Mouse (Mus musculus) skeletal muscle tissue, adult 2 months (tissue): Measurements from ENCODE around the gene Clec4f.
"Not testable (repeated sequence)": the region's sequence is repeated elsewhere in the genome, so short reads cannot be mapped to it uniquely, and the experiment has no call there.

Experiments used
- DNase-seq: peaks from one replicate; pipeline ENCODE4 v3.0.0-alpha.2; 2012; ENCODE audit warnings: low read depth, low spot score

The Clec4f gene

DNA sequence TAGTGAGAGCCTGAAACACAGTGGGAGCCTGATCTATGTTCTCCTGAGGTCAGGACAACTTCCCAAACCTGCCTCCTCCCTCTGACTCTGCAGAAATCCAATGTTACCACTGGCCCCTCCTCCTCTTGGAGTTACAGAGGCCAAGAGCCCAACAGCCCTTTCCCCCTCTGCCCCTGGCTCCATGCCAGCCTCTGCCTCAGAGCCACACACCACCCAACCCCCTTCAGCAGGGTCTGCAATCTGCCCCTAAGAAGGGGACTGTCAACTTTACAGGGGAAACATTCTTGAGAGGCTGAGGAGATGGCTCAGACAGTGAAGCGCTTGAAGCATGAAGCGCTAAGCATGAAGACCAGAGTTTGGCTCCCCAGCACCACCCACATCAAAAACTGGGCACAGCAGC lies at the start of gene Clec4f:
Clec4f (minus strand) TSS at position 101 of the 400 bp plus-strand sequence.
- DNase-seq: no peak

DNA sequence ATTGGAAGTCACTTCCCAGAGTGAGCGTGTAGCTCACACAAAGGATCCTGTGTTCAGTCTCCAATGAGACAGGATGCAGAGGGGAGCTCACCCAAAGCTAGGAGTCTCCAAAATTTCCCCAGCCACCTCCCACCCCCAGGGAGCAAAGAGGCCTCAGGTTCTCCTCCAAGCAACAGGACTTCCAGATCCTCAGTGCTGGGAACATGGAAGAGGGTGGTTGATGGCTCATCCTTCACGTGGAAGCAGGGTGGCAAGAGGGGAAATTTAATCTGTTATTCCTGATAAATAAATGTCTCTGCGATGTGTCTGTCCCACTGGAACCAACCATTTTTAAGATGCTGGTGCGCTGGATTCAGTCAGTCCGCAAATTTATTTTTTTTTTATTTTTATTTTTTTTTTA lies 48.7 kb upstream of the Clec4f start:
- no peak for DNase-seq

DNA sequence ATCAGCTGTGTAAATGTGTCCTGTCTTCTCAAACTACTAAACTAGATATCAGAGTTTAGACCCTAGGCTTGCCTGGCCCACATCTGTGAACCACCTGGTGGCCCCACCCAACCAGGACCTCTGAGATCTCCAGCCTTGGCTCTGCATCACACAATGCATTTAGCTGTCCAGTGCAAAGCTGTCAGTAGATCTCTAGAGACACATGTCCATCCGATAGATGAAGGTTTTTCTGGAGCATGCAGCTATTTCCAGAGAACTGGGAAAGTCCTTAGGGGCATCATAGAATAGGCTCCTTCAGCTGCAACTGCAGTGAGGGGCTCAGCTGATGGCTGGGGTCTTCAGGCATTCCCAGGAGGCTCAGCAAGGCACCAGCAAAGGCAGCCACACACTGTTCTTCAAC lies 48.3 kb upstream of the Clec4f start:
- no peak for DNase-seq

DNA sequence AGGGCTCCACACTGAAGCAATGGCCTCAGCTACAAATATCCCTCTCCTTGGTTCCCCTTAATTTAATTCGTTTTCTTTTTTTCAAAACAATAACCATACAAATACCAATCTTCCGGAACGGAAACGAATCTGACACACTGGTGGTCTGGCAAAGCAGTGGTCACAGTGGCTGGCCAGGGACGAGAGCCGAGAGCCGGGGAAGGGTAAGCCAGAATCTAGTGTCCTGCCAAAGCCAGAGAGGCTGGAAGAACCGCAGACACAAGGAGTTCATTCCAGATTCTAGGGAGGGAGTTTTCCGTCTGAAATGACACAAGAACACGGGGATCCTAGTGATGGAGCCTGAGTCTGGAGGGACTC lies 47.7 kb upstream of the Clec4f start:
- DNase-seq: no peak

DNA sequence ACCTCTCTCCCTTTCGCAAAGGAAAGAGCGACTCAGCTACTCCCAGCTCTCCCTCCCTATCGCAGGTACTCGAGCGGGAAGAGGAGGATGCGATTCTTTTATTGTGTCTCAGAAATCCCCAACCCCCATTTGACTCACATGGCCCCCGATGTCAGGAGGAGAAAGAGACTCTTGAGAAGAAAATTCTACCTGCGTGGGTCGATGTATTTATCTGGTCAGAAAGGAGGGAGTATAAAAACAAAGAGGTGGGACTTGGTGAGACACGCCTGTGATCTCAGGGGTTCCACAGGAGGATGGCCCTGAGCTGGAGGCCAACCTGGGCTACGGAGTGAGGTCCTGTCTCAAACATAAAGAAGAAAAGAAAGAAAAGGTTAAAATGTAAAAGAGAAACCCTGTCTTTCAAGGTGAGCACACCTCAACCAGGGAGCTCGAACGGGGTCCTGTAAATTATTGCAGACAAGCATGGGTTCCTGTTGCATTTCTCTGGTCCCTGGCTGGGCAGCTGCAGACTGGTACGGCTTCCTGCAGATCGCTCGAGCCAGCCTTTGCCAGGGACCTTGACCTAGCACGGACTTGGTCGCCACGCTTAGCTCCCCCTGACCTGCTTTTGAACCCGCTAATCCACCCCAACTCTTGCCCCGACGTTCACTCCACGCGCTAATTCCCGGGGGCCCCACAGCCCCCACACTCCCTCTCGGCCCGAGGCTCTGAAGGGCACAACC lies 47.2 kb upstream of the Clec4f start:
- no peak for DNase-seq

DNA sequence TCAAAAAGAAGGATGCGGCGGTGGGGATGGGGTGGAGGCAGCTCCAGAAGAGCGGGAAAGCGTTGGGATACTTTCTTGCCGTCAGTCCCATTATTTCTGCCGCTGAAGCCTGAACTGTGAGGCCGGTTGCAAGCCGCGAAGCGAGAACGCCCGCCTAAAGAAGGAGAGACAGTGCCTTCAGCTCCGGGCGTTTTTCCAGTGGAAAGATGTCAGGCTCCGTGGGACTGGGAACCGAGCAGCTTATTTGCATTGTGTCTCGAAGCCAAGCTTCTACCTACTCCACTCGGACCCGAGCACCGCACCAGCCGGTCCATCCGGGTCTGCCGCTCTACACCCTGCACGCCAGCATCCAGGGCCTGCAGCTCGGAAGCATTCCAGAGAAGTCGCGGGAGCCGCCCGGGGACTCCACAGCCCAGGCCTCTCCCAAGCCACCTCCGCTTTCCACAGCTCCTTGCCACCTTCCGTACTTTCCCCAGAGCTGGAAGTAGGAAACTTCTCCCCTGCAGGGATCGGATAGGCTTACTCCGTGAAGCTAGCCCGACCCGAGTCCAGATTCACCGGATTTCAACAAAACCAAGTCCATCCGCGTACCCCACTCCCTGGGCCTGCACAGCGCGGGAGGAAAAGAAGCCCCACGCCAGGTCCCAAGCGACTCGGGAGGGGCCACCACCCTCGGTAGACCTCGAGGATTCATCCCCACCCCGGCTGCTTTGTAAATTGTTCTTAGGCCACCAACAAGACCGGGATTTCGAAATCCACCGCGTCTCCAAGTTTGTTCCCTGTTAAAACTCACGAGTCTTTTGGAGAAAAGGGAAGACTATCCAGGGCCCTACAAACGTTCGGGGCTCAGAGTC lies 46.4 kb upstream of the Clec4f start:
- DNase-seq: no peak

DNA sequence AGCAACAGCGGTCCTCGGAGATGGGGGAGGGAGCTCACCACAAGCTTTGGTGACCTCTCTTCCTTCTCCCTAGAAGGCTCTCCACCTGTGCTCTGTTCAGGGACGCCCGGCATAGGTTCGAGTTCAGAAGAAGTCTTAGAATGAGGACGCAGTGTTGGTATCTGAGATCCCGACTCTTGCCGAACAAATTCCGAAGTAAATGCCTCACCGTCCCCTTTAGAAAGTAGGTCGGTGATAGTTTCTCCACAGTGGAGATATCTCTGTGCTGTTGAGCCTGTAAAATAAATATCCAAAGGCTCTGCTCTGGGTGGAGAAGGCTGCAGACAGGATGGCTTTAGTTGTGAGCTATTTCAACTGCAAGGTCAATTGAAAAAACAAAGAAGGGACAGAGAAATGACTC lies 45.0 kb upstream of the Clec4f start:
- no peak for DNase-seq

DNA sequence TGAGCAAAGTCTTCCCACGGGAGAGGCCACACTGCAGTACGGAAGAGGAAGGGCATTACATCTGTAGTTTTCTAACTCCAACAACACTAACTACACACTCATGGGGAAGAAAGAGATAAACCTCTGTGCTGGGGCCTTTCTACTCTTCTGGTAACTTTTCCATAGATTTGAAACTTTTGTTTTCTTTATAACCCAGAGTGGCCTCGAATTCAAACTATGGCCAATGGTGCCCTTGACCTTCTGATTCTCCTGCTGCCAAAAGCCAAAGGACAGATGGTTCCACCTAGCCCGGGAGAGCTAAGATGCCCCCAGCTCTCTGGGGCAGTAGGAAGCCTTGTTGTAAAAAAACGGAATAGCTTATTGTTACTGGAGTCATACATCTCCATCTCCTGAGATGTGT lies 44.0 kb upstream of the Clec4f start:
- DNase-seq: no peak

DNA sequence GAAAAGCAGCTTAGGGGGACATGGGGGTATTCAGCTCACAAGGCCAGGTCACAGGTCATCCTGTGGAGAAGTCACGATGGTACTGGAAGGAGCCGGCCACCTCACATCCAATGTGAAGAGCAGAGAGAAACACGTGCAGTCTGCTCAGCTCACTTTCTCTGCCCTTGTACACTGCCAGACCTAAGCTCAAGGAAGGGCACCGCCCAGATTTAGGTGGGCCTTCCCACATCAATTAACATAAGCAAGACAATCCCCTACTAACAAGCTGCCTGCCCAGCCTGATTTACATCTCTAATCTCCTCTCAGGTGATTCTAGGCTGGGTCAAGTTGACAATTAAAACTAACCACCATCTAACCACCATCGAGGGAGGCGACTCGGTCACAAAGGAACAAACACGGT lies 41.9 kb upstream of the Clec4f start:
- DNase-seq: no peak

DNA sequence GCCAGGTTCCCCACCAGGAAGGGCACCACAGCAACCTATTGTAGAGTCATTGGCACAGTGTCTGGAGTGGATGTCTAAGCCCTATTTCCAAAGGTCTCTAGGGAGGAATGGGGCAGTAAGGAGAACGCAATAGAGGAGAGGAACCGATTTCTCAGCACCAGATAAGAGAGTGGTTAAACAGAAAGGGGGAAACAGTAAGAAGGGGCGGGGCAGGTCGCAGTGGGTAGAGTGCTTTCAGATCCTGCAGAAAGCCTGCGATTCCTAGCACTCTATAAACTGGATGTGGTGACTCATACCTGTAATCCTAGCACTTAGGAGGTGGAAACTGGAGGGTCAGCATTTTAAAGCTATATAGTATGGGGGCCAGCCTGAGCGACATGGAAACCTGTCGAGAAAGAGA lies 40.7 kb upstream of the Clec4f start:
- no peak for DNase-seq

DNA sequence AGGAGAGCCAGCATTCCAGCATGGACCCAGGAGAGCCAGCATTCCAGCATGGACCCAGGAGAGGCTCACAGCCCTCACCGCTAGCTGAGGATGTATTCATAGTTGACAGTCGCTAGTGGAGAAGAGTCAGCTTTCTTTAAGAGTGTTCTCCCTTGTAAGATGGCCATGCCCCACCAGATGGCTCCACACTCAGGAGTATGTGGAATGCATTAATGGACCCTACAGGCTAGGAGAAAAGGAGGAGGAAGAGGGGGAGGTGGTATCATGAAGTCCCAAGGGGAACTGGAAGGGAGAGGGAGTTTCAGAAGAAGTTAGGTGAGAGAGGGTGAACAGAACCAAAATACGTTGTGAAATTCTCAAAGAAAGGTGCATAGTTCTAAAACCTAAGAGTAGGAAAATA lies 39.7 kb upstream of the Clec4f start:
- no peak for DNase-seq

DNA sequence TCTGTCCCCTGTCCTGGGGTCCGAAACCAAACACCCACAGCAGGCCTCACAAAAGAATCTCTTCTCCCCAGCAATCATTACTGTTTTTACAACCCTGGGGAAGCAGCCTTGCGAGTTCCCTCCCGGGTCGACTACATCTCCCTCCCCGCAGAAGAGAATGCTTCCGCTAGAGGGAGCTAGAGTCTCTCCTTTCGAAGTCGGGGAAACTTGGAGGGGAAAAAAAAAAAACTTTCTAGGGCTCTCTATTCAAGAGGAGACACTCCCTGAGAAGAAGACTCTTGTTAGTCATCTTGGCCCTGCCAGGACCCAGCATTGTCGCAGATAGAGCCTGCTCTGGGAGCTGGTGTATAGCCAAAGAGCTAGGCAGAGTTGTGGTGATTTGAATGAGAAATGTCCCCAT lies 37.8 kb upstream of the Clec4f start:
- DNase-seq: peak; percentile 55

DNA sequence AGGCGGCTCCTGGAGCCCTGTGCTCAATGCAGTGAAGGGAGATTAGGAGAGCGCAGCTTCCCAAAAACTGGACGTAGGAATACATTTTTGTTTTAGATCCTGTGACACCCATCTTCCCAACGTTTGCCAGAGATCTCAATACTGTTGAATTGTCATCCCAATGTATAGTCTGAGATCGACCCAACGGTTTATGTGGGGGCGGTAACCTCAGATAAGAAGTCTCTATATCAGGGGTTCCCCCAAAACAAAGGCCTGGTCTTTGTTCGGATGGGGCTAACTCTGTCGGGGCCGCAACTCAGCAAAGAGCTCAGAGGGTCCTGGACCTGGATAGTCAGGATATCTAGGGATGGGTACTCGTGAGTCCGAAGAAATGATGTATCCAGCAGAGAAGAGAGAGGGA lies 37.0 kb upstream of the Clec4f start:
- no peak for DNase-seq

DNA sequence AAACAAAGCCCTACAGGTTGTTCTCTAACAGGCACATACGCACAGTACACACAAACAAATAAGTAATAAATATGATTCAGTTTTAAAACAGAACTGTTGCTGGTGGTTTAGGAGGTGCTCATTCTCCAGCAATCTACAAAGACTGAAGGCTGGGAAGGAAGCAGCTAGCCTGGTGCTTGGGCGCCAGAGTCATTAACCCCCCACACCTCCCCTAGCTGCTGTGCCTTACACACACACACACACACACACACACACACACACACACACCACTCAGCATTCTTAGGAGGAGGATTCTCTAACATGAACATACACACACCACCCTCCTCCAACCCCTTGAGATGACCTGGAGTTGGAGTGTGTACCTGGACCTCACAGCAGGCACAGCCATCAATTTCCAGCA lies 34.9 kb upstream of the Clec4f start:
- no peak for DNase-seq

DNA sequence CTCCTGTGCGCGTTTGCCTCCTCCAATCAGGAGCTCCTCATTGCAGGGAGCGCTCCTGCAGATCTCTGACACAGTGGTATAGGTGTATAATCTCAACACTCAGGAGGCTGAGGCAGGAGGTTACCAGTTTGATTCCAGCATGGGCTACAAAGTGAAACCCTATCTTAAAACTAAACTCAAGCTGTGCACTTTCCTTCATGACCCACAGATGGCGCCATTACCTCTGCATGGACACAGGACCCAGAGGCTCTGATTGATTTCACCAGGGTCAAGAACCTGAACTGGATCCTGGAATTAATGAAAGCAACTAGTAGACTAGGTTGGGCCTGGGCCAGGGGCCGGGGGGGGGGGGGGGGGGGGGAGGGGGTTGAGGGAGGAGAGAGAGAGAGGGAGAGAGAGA lies 34.3 kb upstream of the Clec4f start:
- peak; percentile 21 for DNase-seq

DNA sequence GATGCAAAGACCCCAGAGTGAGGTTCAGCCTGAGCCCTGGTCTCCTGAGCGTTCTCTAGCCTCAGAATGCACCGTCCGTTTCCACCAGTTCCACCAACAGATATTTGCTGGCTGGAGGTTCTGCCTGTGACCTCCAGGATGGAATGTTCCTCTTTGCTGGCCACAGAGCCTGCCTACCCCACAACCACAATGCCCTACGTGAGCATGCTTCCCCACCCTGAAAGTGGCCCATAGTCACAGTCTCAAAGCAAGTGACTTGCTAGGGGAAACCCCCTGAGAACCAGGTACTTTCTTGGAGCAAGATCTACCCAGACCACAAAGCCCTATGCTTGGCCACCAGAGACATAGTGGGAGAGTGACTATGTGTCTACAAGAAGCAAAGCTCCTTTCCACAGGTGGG lies 33.4 kb upstream of the Clec4f start:
- no peak for DNase-seq

DNA sequence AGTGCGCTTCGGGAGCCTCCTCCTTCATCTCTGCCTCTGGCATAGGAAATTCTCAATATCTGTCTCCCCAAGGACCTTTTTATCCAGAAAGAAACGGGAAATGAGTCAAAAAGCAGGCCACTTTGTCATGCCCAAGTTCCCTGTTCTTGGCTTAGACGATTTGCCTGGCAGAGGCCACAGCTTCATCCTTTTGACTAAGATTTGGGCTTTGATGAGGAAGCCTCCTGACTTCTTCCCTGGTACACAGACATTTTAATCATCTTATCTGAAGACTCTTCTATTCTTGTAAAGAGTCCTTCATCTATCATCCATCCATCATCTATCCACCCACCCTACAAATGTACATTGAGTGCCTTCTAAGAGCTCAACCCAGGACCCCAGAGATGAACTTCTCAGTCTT lies 21.8 kb upstream of the Clec4f start, which contains the start of gene Cd207:
Cd207 (minus strand) TSS at position 101 of the 400 bp plus-strand sequence.
- DNase-seq: no peak

DNA sequence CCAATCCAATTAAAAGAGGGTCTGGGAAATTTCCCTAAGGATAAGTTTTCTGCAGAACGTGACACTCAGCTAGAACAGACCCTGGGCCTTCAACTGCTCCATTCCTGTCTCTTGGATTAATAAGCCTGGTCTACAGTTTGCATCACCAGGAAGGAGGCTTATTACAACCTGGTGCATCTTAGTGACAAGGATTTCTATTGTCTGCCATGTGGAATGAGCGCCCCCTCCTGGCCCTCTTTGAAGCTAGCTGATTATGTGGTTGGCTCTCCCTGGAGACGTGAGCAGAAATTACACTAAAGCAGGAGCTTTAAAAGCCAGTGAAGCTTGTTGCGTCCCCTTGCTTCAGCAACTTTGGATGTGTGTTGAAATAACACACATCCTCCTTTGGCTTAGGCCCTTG lies 17.4 kb upstream of the Clec4f start:
- DNase-seq: peak; percentile 18

DNA sequence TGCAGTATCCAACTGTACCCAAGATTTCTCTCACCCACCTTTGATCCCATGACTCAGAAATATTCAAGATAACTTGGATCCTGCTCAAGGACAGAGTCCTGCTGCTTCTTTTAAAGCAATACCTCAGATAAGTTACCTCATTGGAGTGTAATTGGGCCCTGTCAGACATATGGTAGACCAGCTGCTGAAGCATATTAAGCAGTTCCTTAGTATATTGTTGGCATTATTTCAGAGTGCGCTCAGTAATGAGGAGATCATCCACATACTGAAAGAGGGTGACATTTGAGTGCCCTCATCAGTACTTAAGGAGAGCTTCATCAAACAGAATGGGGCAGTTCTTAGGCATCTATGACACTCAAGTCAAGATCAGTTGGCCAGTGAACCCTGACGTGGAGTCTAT lies 9.0 kb upstream of the Clec4f start:
- DNase-seq: no peak

DNA sequence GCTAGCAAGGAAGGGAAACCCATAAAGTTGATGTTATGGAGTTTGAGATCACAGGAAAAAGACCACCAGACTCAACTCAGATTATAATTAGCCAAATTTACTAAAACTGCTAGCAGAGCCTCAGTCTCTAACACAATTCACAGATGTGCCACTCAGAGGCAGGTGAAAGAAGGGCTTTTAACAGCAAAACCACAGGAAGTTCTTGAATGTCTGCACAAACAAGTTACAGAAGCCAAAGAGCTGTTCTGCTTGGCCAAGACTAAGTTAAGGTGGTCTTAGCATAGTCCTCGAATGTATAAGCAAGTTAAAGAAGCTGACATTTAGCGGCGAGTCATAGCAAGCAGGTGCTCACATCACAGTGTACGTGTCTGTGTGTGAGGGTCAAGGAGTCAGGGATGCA lies 4.8 kb upstream of the Clec4f start:
- DNase-seq: no peak

DNA sequence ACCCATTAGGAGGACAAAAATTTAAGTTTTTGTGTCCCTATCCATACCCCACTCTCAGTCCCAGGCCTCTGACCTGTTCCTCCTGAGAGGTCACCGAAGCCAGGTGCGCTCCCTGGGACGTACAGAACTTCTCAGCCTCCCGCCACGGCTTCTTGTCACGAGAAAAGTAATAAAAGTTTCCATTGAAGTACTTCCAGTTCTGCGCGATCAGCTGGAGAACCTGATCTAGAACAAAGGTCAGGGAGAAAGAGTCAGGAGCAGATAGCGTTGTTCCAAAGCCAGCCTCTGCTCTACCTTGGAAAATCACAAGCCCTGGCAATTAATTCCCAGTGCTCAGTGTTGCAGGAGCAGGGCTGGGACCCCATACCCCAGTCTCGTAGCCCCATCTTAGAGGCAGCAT lies 9.3 kb downstream of the Clec4f start:
- DNase-seq: no peak

DNA sequence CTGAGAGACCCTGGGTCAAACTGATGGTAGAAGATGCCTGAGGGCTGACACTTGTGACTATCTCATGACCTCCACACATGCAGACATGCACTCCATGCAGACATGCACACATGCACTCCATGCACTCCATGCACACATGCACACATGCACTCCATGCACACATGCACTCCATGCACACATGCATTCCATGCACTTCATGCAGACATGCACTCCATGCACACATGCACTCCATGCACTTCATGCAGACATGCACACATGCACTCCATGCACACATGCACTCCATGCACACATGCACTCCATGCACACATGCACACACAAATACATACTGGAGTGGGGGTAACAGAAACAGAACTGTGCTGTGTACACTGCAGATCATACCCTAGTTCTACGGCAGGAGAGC lies 20.7 kb downstream of the Clec4f start:
- no peak for DNase-seq

DNA sequence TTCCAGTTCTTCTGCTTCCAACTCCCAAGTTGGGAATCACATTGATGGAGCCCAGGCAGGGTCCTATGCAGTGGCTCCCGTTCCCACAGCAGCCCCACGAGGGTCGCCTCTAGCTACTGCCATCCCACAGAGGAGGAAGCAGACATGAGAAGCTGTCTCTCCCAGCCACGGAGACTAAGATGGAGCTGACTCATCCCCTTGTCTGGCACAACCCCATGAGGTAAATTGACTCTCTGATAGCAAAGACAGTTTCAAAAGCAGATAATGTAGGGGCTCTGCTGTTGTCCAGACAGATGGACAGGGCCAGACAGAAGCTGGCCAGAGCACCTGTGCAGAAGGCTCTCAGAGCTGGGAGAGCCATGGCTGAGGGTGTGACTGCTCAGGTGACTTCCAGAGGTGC lies 21.4 kb downstream of the Clec4f start:
- not testable (repeated sequence) for DNase-seq
